Mouse (Mus musculus) MEL (cell line): Measurements from ENCODE around the gene Rprd1b. TPM values are rescaled to one million over a fixed set of nuclear protein-coding genes. Genes with fewer than 3 reads are reported as not detected.

Source experiments
- DNase-seq: peaks from one replicate; pipeline ENCODE4 v3.0.0; 2011; ENCODE audit warnings: low read depth, low spot score
- H3K27ac ChIP-seq: 2 replicates; pipeline ENCODE4 v1.5.1; 2012; ENCODE audit warnings: low read depth, mild to moderate bottlenecking, control low read depth, low read length, moderate library complexity; ENCODE audit not compliant: control insufficient read depth
- H3K27me3 ChIP-seq, 2 experiments: fragments of 150-350 bp in 1 of 2; sonication (generic) in 1 of 2; 2 replicates each; pipeline ENCODE4 v1.6.1; 2012; ENCODE audit warnings: low read length in 2 of 2, mild to moderate bottlenecking in 2 of 2, improper control_type of control experiment in 1 of 2, moderate library complexity in 1 of 2; ENCODE audit not compliant: insufficient read depth in 2 of 2, control insufficient read depth in 1 of 2
- H3K36me3 ChIP-seq, 2 experiments: 2 replicates each; pipeline ENCODE4 v1.6.1; 2012 to 2014; ENCODE audit warnings: low read length in 2 of 2, improper control_type of control experiment in 1 of 2, inconsistent platforms in 1 of 2, mild to moderate bottlenecking in 1 of 2; ENCODE audit not compliant: insufficient read depth in 2 of 2, control insufficient read depth in 1 of 2
- H3K4me1 ChIP-seq, 2 experiments: fragments of 150-350 bp in 1 of 2; sonication (generic) in 1 of 2; 2 replicates each; pipeline ENCODE4 v1.6.1; 2012; ENCODE audit warnings: low read length in 2 of 2, improper control_type of control experiment in 1 of 2, mild to moderate bottlenecking in 1 of 2; ENCODE audit not compliant: insufficient read depth in 2 of 2, control insufficient read depth in 1 of 2
- H3K4me3 ChIP-seq, 2 experiments: fragments of 150-350 bp in 1 of 2; sonication (generic) in 1 of 2; 2 replicates each; pipeline ENCODE4 v1.5.1; 2012; ENCODE audit warnings: low read depth in 2 of 2, low read length in 2 of 2, mild to moderate bottlenecking in 2 of 2, moderate library complexity in 2 of 2, control low read depth in 1 of 2, improper control_type of control experiment in 1 of 2; ENCODE audit not compliant: control insufficient read depth in 1 of 2, insufficient read depth in 1 of 2
- H3K79me2 ChIP-seq: 2 replicates; pipeline ENCODE4 v1.6.1; 2012; ENCODE audit warnings: mild to moderate bottlenecking, low read length, moderate library complexity; ENCODE audit not compliant: control insufficient read depth, poor library complexity, insufficient read depth
- H3K9ac ChIP-seq: 2 replicates; pipeline ENCODE4 v1.6.1; 2012; ENCODE audit warnings: low read depth, mild to moderate bottlenecking, control low read depth, low read length, moderate library complexity; ENCODE audit not compliant: control insufficient read depth, poor library complexity, severe bottlenecking
- H3K9me3 ChIP-seq: fragments of 150-350 bp; sonication (generic); replicated peaks from 2 replicates; pipeline ENCODE4 v1.6.1; 2012; ENCODE audit warnings: mild to moderate bottlenecking, low read length, improper control_type of control experiment, moderate library complexity; ENCODE audit not compliant: insufficient read depth
- BHLHE40 ChIP-seq: IDR thresholded peaks from 2 replicates; pipeline ENCODE4 v1.6.1; 2012; ENCODE audit warnings: low read depth, mild to moderate bottlenecking, inconsistent platforms, low read length, improper control_type of control experiment, borderline replicate concordance
- CHD1 ChIP-seq: IDR thresholded peaks from 2 replicates; pipeline ENCODE4 v1.6.1; 2012; ENCODE audit warnings: low read depth, mild to moderate bottlenecking, inconsistent platforms, low read length, improper control_type of control experiment
- CHD2 ChIP-seq: IDR thresholded peaks from 2 replicates; pipeline ENCODE4 v1.6.1; 2011; ENCODE audit warnings: low read length, improper control_type of control experiment
- CTCF ChIP-seq, 3 experiments: IDR thresholded peaks in 2 of 3; conservative IDR thresholded peaks in 1 of 3; 2 replicates each; pipeline ENCODE4 v1.5.1; 2011 to 2012; ENCODE audit warnings: low read length in 3 of 3, low read depth in 2 of 3, mild to moderate bottlenecking in 2 of 3, improper control_type of control experiment in 1 of 3, inconsistent platforms in 1 of 3, mixed read lengths in 1 of 3, moderate library complexity in 1 of 3; ENCODE audit not compliant: control insufficient read depth in 1 of 3, insufficient read depth in 1 of 3, poor library complexity in 1 of 3, severe bottlenecking in 1 of 3
- EP300 ChIP-seq, 2 experiments: IDR thresholded peaks; 2 replicates each; pipeline ENCODE4 v1.6.1; 2011; ENCODE audit warnings: improper control_type of control experiment in 2 of 2, low read length in 2 of 2, low read depth in 1 of 2, mild to moderate bottlenecking in 1 of 2
- ETS1 ChIP-seq: IDR thresholded peaks from 2 replicates; pipeline ENCODE4 v1.6.1; 2012; ENCODE audit warnings: low read depth, mild to moderate bottlenecking, inconsistent platforms, low read length, improper control_type of control experiment, moderate library complexity
- GABPA ChIP-seq: IDR thresholded peaks from 2 replicates; pipeline ENCODE4 v1.6.1; 2012; ENCODE audit warnings: low read depth, mild to moderate bottlenecking, inconsistent platforms, low read length, improper control_type of control experiment, moderate library complexity
- HCFC1 ChIP-seq: IDR thresholded peaks from 2 replicates; pipeline ENCODE4 v1.6.1; 2012; ENCODE audit warnings: low read depth, mild to moderate bottlenecking, inconsistent platforms, low read length, improper control_type of control experiment, moderate library complexity
- KAT2A ChIP-seq: conservative IDR thresholded peaks from 2 replicates; pipeline ENCODE4 v1.6.1; 2012; ENCODE audit warnings: low read depth, low read length, improper control_type of control experiment, inconsistent platforms
- MEF2A ChIP-seq: IDR thresholded peaks from 2 replicates; pipeline ENCODE4 v1.6.1; 2014; ENCODE audit warnings: low read depth, mild to moderate bottlenecking, inconsistent platforms, low read length, improper control_type of control experiment; ENCODE audit not compliant: poor library complexity, insufficient replicate concordance, severe bottlenecking; ENCODE audit errors: extremely low read depth
- MYC ChIP-seq: IDR thresholded peaks from 2 replicates; pipeline ENCODE4 v1.6.1; 2011; ENCODE audit warnings: low read depth, mild to moderate bottlenecking, low read length, improper control_type of control experiment, moderate library complexity
- NELFE ChIP-seq: IDR thresholded peaks from 2 replicates; pipeline ENCODE4 v1.6.1; 2011; ENCODE audit warnings: low read depth, low read length, improper control_type of control experiment
- NRF1 ChIP-seq: IDR thresholded peaks from 2 replicates; pipeline ENCODE4 v1.6.1; 2014; ENCODE audit warnings: low read depth, mild to moderate bottlenecking, inconsistent platforms, low read length, improper control_type of control experiment, moderate library complexity; ENCODE audit not compliant: poor library complexity, insufficient read depth, severe bottlenecking
- RAD21 ChIP-seq: IDR thresholded peaks from 2 replicates; pipeline ENCODE4 v1.6.1; 2011; ENCODE audit warnings: mild to moderate bottlenecking, low read depth, low read length, improper control_type of control experiment
- SIN3A ChIP-seq: IDR thresholded peaks from 2 replicates; pipeline ENCODE4 v1.6.1; 2012; ENCODE audit warnings: low read length, improper control_type of control experiment, inconsistent platforms
- SMC3 ChIP-seq: IDR thresholded peaks from 2 replicates; pipeline ENCODE4 v1.6.1; 2011; ENCODE audit warnings: low read depth, low read length, improper control_type of control experiment
- TCF12 ChIP-seq: IDR thresholded peaks from 2 replicates; pipeline ENCODE4 v1.6.1; 2014; ENCODE audit warnings: low read depth, mild to moderate bottlenecking, inconsistent platforms, low read length, improper control_type of control experiment, moderate library complexity
- USF1 ChIP-seq: IDR thresholded peaks from 2 replicates; pipeline ENCODE4 v1.6.1; 2014; ENCODE audit warnings: low read depth, mild to moderate bottlenecking, inconsistent platforms, low read length, improper control_type of control experiment, moderate library complexity
- USF2 ChIP-seq, 2 experiments: IDR thresholded peaks; 2 replicates each; pipeline ENCODE4 v1.6.1; 2011 to 2012; ENCODE audit warnings: improper control_type of control experiment in 2 of 2, low read length in 2 of 2, borderline replicate concordance in 1 of 2, inconsistent platforms in 1 of 2, low read depth in 1 of 2, mild to moderate bottlenecking in 1 of 2; ENCODE audit not compliant: insufficient read depth in 1 of 2
- ZMIZ1 ChIP-seq: IDR thresholded peaks from 2 replicates; pipeline ENCODE4 v1.6.1; 2012; ENCODE audit warnings: low read depth, mild to moderate bottlenecking, inconsistent platforms, low read length, improper control_type of control experiment, moderate library complexity
- ZNF384 ChIP-seq: IDR thresholded peaks from 2 replicates; pipeline ENCODE4 v1.6.1; 2012; ENCODE audit warnings: low read depth, mild to moderate bottlenecking, inconsistent platforms, low read length, improper control_type of control experiment
- polyA plus RNA-seq, 2 experiments: library from polyadenylated mRNA; stranded (reverse) in 1 of 2; unstranded in 1 of 2; fragments of >175 nt in 1 of 2; fragments of >200 nt in 1 of 2; gene quantifications; 2 replicates each; pipeline versions ENCODE4 v1.2.1 to v1.2.4; 2012; ENCODE audit warnings: low replicate concordance in 2 of 2, low read depth in 1 of 2; ENCODE audit not compliant: insufficient read length in 2 of 2, insufficient read depth in 1 of 2, missing spikeins in 1 of 2
- total RNA-seq: library from RNA; depleted of rRNA; stranded (reverse); fragments of 300-350 nt; gene quantifications from 2 replicates; pipeline ENCODE4 v1.2.3, GENCODE M21; 2012

The Rprd1b gene
- total and polyA plus RNA-seq, 3 experiments: 14.2 to 35.1 TPM; not detected in 1

DNA sequence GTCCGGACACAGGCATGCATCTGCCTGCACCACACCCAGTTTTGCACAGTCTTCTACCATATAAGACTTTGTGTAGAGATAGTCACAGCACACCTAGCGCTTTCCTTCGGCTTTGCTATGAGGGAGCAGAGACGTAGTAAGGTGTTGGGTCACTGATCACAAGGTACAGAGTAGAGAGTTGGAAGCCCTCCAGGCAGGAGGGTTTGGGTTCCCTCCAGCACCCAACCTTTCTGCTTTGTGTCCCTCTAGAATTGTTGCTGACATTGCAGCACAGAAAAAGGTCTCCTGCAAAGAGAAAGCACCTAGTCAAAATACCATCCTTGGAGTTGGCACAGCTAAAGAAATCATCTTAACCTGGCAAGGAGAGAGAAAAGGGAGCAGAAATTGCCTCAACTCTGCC lies 35.8 kb upstream of the Rprd1b start:
- Histone ChIP-seq H3K79me2 (no peaks in the 10 kb centered on the region), H3K36me3 (no peaks in the 10 kb centered on the region), H3K9ac (no peak overlapping the region), H3K9me3 (no peaks in the 10 kb centered on the region), H3K27me3 (no peaks in the 10 kb centered on the region), H3K27ac (no peak overlapping the region), H3K4me3 (no peak overlapping the region), H3K4me1 (no peaks in the 10 kb centered on the region)
- TF ChIP-seq MEF2A (no peak), KAT2A (no peak), BHLHE40 (no peak), USF2 (IDR thresholded peaks at IDR 0.05; ENCODE audit: borderline replicate concordance in 1 of 2, insufficient read depth in 1 of 2, low read depth in 1 of 2, low read length in 2 of 2) (no peak), ZNF384 (no peak), CHD2 (no peak), SMC3 (no peak), ZMIZ1 (no peak), SIN3A (no peak), RAD21 (no peak), USF1 (no peak), EP300 (IDR thresholded peaks at IDR 0.05; ENCODE audit: low read depth in 1 of 2, low read length in 2 of 2) (no peak), NRF1 (no peak), ETS1 (no peak), CTCF (IDR thresholded peaks at IDR 0.05 in 2 of 3, conservative IDR thresholded peaks at IDR 0.05 in 1 of 3; ENCODE audit: control insufficient read depth in 1 of 3, insufficient read depth in 1 of 3, low read depth in 2 of 3, low read length in 3 of 3, poor library complexity in 1 of 3, severe bottlenecking in 1 of 3) (no peak), HCFC1 (no peak)
- DNase-seq: no peak

DNA sequence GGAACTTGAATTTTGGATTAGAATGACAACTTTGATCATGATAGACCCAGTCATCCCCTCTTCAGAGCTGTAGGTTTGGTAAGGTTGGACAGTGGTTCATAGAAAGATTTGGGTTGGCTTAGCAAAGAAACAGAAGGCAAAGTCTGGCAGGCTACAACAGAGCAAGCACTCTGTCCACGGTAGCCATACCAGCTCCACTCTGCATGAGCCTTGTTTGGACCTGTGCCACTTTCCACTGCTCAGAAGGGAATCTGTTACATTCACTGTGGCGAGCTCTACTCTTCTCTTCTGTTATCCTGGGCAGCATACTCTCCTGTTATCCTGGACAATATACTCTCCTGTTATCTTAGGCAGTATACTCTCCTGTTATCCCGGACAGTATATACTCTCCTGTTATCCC lies 29.5 kb upstream of the Rprd1b start:
- TF ChIP-seq TCF12: no peak
- no peak for TF ChIP-seq HCFC1
- no peak for TF ChIP-seq SIN3A
- no peak for TF ChIP-seq MYC
- TF ChIP-seq CHD1: no peak
- TF ChIP-seq GABPA: no peak
- no peak for TF ChIP-seq NELFE
- no peak for TF ChIP-seq EP300 (IDR thresholded peaks at IDR 0.05; ENCODE audit: low read depth in 1 of 2, low read length in 2 of 2)
- Histone ChIP-seq H3K4me3 (no peak overlapping the region), H3K27ac (no peak overlapping the region), H3K9ac (no peak overlapping the region), H3K36me3 (no peaks in the 10 kb centered on the region), H3K4me1 (no peaks in the 10 kb centered on the region), H3K79me2 (no peaks in the 10 kb centered on the region), H3K9me3 (no peaks in the 10 kb centered on the region), H3K27me3 (no peaks in the 10 kb centered on the region)
- DNase-seq: no peak
